Mouse (Mus musculus): ENCODE measurements around the gene Nadk.

DNA sequence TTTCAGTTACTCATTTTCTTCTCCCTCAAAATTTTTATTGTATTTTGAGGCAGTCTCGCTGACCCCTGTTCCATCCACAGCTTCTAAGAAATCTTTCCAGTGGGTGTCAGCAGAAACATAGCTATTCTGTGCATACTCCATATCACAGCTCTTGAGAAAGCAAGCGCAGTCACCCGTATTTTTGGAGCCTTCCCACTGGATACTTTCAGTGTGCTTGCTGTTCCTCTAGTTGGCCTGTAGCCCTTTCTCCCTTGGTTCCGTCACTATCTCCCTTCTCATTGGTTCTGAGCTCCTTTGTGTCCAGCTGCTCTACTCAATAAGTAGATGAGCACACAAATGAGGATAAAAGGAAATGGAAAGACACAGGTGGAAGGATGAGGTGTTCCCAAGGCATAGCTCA lies 11.1 kb upstream of the Nadk start:
- no peak for TF ChIP-seq CTCF (IDR thresholded peaks at IDR 0.05; ENCODE audit: borderline replicate concordance, control insufficient read depth, extremely low read depth, insufficient read depth, low read length, poor library complexity)
- TF ChIP-seq POLR2A (IDR thresholded peaks at IDR 0.05; ENCODE audit: control insufficient read depth, extremely low read depth, insufficient read depth, low read length, poor library complexity), result no peak
